Mouse (Mus musculus) MEL (cell line): ENCODE data around the gene Aifm2.

Experiments used
- CHD1 ChIP-seq: IDR thresholded peaks from 2 replicates; pipeline ENCODE4 v1.6.1; 2012; ENCODE audit warnings: low read depth, mild to moderate bottlenecking, inconsistent platforms, low read length, improper control_type of control experiment
- CHD2 ChIP-seq: IDR thresholded peaks from 2 replicates; pipeline ENCODE4 v1.6.1; 2011; ENCODE audit warnings: low read length, improper control_type of control experiment
- ELF1 ChIP-seq: IDR thresholded peaks from 2 replicates; pipeline ENCODE4 v1.6.1; 2014; ENCODE audit warnings: low read depth, mild to moderate bottlenecking, inconsistent platforms, low read length, improper control_type of control experiment, moderate library complexity
- MAZ ChIP-seq: IDR thresholded peaks from 2 replicates; pipeline ENCODE4 v1.6.1; 2012; ENCODE audit warnings: low read depth, mild to moderate bottlenecking, inconsistent platforms, low read length, improper control_type of control experiment
- POLR2A ChIP-seq, 2 experiments: IDR thresholded peaks; 2 replicates each; pipeline ENCODE4 v1.6.1; 2011 to 2012; ENCODE audit warnings: low read length in 2 of 2, mild to moderate bottlenecking in 2 of 2, control low read depth in 1 of 2, improper control_type of control experiment in 1 of 2, low read depth in 1 of 2, moderate library complexity in 1 of 2; ENCODE audit not compliant: control insufficient read depth in 1 of 2, insufficient read depth in 1 of 2, poor library complexity in 1 of 2
- RCOR1 ChIP-seq: IDR thresholded peaks from 2 replicates; pipeline ENCODE4 v1.6.1; 2012; ENCODE audit warnings: low read depth, mild to moderate bottlenecking, inconsistent platforms, low read length, improper control_type of control experiment

DNA sequence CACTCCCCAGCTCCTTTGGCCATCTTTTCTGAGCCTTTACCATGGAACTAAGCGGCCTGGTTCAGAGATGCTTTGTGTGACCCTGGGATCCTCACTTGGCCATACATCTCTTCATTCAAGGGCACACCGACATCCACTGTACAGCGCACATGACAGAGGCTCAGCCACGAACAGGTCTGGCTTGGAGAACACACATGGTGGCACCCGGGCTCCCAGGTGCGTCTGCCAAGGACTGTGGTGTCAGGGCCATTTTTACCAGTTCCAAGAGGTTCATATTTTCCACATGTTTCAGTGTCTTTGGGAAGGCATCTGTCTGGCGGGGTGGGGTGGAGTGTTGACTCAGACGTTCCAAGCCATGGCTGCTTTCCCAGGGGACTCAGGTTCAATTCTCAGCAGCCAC, 27.3 kb downstream of the Aifm2 start:
- no peak for TF ChIP-seq CHD2
- no peak for TF ChIP-seq POLR2A (IDR thresholded peaks at IDR 0.05; ENCODE audit: control insufficient read depth in 1 of 2, insufficient read depth in 1 of 2, low read depth in 1 of 2, low read length in 2 of 2, poor library complexity in 1 of 2)
- no peak for TF ChIP-seq ELF1
- no peak for TF ChIP-seq RCOR1
- no peak for TF ChIP-seq MAZ
- no peak for TF ChIP-seq CHD1
